Mouse (Mus musculus): ENCODE data around the gene Dnajc5.
"Not testable (repeated sequence)": the region's sequence is repeated elsewhere in the genome, so short reads cannot be mapped to it uniquely, and the experiment has no call there.

Dnajc5 gene

DNA sequence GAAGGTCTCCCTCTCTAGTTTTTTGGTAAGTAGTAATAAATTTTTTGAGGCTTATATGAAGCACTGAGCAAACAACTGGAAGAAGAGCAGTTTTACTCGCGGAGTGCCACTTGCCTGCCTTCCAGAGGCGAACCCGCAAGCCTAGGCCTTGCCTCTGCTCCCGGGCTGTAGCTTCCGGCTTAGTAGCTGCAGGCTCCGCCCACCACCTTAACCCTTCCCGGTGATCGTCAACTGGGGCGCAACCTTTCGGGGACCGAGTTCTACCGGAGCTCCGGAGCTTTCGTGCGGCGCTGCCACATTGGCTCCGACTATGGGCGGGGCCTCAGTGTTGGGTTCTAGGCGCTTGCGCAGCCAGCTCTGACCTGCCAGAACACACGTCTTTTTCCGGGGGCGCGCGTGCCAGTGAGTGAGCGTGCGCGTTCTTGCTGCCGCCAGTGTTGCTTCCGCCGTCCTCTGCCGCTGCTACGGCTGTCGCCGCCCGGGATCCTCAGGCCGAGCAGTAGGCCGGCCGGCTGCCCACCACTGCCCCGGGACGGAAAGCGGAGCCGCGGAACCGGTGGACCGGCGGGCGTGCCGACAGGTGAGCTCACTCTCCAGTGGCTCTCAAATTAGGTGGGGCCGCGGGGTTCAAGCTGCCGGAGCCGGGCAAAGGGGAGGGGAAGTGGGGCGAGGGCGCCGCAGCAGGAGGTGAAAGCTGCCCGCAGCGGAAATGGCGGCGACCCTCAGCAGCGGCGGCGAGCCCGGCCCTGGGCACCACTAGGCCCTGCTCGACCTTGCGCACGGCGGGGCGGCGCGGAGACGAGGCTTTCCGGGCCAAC lies at the start of gene Dnajc5:
Dnajc5 (plus strand) TSS at position 368 of the 818 bp plus-strand sequence.
- DNase-seq = peak; percentile 98

DNA sequence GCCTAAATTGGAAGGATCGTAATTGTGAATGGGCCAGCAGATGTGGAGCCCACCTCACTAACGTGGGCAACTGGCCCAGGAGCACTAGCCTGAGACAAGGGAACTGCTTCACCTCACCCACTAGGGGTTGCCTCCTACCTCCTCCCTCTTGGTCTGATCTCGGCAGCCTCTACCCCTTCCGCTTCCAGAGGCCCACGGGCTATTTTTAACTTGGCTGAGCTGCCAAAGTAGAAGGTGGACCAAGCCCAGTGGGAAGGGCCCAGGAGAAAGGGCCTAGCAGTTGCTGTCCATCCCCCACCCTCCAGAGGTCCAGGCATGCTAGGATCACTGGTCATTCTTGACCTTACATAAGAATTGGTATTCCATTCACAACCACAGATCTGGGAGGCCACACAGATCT lies 49.0 kb upstream of the Dnajc5 start:
- no peak for DNase-seq

DNA sequence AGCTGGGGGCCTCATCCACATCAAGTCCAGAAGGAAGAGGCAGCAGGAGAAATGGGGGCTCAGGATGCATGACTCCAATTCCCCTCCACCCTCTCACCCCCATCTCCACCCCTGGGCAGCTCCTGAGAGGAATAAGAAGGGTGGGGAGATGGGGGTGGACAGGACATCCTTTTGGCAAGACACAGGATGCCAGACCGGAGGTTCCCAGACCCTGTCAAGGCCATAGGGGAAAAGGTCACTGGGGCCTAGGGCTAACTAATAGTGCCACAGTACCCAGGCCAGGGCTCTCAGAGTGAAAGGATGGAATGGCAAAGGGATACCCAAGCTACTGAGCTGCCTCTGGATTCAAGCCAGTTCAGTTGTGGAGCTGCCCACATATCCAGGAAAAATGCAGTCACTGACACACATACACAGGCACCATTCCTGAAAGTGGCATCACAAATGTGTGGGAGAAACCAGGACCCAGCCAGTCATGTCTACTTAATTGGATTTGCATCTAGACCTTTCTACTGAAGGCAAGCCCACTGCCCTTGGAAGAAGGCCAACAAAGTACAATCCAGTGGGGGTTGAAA lies 47.9 kb upstream of the Dnajc5 start:
- DNase-seq = no peak

DNA sequence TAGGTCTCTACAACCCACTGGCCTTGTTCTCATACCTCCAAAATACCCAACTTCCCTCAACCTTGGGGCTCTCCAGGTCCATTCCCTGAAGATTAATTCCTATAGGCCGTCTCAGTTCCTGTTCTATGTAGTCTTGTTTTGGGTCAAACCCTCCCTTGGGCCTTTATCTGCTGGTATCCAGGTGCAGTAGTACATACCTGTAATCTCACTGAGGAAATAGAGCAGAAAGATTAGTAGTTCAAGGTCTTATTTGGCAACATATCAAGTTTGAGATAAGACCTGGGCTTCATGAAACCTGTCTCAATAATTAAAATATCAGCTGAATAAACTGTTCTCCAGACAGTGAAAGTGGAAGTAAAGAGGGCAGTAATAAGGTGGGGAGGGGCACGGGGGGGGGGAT lies 37.2 kb upstream of the Dnajc5 start:
- no peak for DNase-seq

DNA sequence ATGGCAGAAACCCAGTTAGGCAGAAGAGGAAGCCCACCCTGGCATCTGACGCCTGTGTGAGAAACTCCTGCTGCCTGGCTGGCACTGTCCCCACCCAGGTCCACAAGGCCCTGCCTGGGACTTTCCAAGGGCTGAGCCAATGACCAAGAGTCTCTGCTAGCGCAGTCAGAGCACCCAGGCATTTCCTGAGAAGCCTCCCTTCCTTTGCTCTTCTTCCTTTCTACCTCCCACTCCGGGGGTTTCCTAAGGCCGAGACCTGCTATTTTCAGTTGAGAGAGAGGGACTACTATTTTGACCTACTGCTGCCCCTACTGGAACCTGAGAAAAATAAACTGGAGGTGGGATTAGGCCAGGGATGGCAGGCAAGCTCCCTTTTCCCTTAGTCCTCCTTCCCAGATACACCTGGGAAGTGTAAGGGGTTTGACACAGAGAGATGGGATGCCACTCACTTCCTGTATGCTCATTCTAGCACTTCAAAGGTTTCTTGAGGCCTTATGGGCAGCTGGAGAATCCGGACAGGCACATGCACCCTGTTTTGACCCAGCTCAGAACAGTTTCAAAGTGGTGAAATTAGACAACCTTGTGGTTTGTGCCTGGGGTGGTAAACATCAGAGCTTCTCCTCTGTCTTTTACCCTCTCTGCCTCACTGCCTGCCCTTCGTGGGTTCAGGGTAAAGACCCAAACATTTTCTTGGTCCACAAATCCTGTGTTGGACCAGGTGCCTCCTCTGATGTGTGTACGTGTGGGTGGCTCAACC lies 36.5 kb upstream of the Dnajc5 start:
- peak; percentile 21 for DNase-seq

DNA sequence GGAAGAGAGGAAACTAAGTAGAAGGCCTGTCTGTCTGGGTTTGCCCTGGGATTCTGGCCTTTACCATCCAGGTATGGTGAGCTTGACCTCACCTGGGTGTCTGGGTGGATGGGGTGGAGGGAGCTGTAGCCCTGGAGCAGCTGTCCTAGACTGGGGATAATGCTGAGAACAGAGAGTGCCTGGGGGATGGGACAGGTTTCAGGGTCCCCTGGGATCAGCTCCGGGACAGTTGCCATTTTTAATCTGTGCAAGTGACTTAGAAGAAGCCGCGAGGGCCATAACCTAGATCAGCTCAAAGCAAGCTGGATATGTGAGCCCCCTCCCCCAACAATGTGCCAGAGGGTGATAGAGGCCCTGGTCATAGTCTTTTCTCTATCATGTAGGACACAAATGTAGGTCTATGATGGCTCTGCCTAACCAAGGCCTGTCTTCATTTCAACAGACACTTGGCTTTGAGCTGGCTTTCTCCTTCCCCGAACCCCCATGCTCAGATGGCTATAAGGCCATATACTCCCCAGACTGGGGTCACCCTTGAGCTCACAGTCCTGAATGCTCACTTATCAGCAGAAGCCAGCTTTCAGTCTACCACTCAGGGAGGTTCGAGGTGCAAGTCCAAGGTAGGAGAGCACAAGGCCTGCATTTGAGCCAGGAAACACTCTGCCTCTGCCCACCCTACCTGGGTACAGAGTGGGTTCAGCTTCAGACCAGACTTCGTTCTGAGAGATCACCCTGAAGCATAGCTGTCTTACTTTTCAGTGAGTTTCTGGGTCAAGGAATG lies 35.6 kb upstream of the Dnajc5 start:
- DNase-seq = no peak

DNA sequence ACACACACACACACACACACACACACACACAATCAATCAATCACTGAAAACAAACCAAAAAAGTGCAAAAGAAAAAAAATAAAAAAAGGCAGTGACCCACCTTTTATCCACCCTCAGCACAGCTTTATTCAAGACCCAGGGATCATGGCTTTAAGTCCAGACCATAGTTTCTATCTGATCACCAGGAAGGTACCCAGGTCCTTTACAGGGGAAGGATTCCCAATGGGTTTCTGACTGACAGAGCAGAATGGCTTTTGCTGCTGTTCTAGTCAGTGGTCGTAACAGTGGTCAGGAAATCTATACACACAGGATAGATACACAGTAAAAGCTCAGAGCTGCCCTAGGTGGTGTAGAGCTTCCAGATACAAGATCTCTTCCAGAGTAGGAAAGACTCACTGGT lies 34.5 kb upstream of the Dnajc5 start:
- no peak for DNase-seq

DNA sequence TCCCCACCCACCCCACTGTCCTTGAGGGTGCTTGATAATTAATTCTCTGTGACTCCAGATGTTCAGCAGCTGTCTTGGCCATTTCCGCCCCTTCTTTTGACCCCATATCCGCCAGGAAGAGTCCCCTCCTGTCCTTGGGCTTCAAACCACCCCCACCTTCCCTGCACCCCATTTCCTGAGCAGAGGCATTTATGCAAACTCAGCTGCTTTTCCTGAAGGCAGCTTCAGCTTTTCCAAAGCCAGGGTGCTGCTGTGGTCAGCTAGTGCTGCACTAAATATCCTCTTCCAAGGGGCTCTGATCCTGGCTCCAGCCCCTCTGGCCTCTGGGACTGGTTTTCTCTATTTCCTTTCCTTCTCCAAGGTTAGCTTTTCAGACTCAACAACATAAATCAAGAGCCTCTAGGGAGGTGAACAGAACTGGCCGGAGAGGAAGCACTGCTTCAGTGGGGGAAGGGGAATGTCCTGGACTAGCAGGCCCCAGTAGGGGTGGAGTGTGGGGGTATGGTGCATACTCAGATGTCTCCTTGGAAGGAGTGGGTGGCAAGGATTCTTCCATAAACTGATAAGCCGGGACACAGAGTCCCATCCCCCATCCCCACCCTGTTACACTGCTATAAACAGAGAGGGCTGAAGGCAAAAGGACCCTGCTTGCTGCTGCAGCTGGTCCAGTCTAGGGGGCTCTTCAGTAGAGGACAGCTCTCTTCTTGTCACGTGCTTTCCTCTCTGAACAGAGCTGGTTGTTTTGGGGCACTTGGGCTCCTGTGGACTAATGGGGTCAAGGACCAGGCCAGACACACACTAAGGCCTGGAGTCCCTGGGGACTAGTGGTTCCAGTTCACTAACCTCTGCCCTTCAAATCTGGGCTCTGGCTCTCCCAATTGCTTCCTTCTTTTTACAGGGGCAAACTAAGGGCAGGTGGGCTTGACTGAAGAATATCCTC lies 32.7 kb upstream of the Dnajc5 start:
- DNase-seq = no peak

DNA sequence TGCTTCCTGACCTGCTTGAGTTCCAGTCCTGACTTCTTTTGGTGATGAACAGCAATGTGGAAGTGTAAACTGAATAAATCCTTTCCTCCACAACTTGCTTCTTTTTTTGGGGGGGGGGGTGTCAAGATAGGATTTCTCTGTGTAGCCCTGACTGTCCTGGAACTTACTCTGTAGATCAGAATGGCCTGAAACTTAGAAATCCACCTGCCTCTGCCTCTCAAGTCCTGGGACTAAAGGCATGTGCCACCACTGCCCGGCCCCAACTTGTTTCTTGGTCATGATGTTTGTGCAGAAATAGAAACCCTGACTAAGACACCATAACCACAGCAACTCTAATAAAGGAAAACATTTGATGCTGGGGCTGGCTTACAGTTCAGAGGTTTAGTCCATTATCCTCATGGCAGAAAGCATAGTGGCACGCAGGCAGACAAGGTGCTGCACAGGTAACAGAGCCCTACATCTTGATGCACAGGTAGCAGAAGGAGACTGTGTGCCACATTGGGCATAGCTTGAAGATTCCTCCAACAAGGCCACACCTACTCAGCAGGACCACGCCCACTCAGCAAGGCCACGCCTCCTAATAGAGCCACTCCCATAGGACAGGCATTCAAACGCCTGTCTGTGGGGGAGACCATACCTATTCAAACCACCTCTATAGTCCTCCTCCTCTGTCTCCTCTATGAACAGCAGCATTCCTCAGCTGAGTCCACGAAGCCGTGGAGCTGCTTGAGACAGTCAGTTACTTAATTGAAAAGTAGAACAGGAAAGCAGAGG lies 28.7 kb upstream of the Dnajc5 start:
- peak; percentile 32 for DNase-seq

DNA sequence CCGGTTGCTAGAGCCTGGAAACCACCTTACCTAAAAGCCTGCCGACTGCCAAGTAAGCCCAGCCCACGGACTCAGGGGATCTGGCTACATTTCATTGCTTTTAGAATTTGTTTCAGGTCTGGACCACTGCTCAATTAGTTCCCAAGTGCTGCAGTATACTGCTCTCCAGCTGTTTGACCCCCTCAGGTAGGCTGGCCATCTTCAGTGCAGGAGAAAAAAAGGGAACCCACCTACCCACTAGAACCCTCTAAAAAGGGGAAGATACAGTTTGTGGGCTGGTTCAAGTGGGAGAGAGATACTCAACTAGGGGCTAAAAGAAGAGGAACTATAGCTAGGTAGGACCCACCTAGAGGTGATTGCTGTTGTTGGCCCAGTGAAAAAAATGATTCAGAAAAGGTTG lies 28.1 kb upstream of the Dnajc5 start:
- no peak for DNase-seq

DNA sequence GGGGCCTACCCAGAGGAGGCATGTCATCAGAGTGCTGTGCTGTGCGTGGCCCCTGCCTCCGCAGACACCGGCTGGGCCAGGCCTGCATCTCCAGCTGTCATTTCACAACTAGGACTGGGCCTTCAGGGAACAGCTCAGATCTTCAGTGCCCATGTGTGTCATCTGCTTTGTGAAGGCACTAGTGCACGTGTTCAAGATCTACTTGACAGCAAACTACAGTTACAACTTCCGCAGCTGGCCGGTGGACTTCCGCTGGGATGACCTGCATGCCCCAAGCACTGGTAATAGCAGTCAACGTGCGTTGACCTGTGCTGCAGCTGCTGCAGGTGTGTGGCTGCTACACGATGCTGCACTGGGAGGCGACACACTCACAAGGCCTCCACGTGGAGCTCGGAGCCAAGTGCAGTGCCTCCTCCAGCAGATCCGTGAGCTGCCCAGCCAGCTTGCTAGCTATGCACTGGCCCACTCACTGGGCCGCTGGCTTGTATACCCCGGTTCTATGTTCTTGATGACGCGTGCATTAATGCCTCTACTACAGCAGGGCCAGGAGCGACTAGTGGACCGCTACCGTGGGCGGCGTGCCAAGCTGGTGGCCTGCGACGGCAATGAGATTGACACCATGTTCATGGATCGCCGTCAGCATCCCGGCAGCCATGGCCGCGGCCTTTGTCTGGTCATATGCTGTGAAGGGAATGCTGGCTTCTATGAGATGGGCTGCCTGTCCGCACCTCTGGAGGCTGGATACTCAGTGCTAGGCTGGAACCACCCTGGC lies 26.9 kb upstream of the Dnajc5 start, which contains the start of gene Abhd16b:
Abhd16b (plus strand) TSS at position 51 of the 772 bp plus-strand sequence.
- no peak for DNase-seq

DNA sequence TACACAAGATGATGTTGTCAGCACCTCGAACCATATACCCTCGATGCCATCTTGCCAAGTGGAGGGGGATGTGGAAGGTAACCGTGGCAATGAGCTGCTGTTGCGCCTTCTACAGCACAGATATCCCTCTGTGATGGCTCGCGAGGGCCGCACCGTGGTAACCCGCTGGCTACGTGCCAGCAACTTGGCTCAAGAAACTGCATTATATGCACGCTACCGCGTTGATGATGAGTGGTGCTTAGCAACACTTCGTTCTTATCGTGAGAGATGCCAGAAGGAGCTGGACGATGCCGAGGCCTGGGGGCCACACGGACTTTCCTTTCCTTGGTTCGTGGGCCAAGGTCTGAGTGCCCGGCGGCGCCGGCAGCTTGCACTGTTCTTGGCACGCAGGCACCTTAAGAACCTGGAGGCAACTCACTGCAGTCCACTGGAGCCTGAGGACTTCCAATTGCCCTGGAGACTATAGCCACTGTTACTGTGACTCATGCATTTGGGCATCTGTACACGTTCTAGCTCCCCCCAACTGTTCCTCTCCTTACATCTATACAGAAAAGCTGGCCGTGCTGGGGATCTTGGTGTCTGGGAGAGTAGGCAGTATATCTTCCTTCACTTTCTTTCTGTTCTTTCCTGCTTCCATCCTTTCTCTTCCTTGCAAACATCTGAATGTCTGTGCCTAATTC lies 25.9 kb upstream of the Dnajc5 start:
- no peak for DNase-seq

DNA sequence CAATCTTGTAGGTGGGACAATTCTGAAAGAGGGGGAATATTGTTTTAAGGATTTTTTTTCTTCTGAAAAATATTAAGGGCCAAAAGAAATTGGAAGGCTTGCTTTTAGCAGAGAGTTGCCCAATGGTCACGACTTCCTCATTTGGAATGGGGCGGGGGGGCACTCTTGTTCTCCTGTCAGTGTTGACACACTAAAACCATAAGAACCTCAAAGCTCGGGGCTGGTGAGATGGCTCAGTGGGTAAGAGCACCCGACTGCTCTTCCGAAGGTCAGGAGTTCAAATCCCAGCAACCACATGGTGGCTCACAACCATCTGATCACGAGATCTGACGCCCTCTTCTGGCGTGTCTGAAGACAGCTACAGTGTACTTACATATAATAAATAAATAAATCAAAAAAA lies 24.4 kb upstream of the Dnajc5 start:
- not testable (repeated sequence) for DNase-seq

DNA sequence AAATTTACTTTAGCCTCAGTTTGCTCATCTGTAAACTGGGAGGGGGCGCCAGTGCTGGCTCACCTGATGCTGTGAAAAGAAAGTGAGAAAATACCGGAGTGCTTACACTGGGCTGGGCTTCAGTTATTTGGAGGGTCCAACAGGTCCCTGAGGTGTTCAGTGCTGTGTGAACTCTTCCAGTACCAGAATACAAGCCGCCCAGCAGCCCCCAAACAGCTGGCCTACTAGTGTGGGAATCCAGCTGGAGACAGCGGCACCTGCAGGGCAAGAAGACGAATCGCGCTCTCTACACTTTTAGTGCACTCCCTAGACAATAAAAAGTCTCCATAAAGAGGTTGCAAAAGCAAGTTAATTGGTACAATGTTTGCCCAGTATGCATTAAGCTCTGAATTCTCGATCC lies 24.0 kb upstream of the Dnajc5 start:
- peak; percentile 69 for DNase-seq

DNA sequence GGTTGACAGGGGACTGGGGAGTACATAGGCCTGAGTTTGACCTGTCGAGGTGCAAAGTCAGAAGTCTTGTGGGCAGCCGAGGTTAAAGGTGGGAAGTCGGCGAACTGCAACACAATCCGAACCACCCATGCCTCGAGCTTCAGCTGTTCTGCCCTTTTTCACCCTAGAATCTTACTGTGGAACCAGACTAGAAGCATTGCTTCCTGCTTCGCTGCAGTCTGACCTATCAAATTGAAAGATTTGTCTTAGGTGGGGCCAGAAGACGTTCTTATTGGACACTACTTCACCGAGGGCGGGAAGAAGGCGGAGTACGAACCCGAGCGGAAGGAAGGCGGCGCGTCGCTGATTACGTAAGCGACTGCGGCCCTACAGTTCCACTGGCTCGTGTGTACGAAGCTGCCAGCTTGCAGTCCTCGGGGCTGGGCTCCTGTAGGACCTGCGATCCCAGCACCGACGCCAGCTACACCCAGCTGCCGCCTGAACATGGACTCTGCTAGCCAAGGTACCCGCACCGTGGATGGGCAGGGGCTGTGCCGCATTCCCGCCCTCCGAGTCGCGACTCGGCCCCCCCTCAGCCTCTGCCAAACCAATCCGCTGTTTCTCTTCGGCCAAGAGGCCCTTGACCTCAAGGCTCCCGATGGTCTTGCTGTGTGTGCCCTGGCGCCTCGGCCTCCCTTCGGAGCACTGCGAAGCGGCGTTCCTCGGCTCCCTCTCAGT lies 23.3 kb upstream of the Dnajc5 start, which contains the start of gene Tpd52l2:
Tpd52l2 (plus strand) TSS at position 312 of the 717 bp plus-strand sequence.
- DNase-seq = peak; percentile 89

DNA sequence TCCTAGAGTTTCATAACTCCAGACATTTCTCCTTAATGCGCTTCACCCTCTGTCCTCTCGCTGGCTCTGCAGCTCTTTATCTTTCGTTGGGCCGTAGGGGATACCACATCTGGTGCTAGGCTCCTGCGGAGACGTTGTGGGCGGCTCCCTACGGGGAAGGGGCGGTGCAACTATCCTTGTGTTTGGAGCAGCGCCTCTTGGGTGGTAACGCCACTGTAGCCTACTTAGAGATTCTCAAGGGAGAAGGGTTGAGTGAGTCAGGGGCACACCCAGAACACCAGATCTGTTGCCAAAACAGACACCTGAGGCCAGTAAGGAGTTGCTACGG lies 22.8 kb upstream of the Dnajc5 start:
- DNase-seq = peak; percentile 48

DNA sequence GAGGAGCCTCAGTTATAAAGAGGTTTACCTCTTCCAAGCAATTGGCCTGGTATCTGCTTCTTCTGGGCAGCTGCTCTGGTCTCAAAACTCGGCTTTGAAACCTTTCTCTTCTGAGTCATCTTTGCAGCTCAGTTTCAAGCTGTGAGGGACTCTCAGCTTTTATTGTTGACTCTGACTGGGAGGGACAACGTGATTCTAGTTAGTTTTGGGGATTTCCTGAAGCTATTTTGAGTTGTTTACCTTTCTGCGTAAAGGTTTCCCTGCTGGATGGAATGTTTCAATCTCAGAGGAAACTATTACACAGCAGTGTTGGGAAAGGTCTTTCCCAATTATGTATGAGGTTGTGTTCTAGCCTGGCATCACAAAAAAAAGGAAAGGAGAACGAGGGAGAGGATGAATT lies 21.6 kb upstream of the Dnajc5 start:
- DNase-seq = no peak

DNA sequence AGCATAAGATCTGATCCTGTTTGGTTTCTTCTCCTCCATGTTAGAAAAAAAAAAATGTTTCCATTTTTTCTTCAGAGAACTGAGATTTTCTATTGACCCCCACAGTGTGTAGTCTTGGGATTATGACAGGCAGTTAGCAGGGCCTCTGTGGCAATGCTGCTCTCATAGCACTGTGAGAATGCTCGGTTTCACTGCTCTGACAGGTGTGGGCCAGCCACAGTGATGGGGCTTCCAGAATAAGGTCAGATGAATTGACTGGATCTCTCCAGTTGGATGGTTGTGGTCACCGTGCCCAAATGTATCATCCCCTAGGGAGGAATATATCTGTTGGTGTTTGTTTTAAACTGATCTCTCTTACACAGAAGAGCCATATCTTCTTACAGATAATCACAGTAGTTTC lies 11.1 kb upstream of the Dnajc5 start:
- no peak for DNase-seq

DNA sequence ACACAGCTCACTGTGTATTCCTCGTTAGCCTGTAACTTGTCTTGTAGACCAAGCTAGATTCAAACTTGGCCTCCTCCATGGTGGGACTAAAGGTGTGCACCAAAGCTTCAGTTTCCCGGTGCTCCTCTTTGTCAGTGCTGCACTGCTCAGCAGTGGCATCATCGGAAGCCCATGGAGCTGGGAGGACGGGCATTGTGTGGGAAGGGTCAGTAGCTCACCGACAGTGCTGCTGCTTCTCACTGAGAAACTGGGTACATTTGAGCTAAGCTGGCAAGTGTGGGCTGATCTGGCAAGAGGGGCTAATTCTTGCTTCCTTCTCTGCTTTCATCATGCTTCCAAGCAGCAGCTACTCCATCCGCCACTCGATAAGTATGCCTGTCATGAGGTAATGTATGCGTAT lies 9.1 kb upstream of the Dnajc5 start:
- DNase-seq = no peak

Measured in thymus, postnatal 25 days (tissue).